Mouse (Mus musculus) CH12.LX (cell line): ENCODE measurements around the gene Ttyh2. TPM values are rescaled to one million over a fixed set of nuclear protein-coding genes. Genes with fewer than 3 reads are reported as not detected.

Experiments used
- DNase-seq: peaks from one replicate; pipeline ENCODE4 v3.0.0-alpha.2; 2013; ENCODE audit errors: extremely low read depth
- H3K27ac ChIP-seq: 2 replicates; pipeline ENCODE4 v1.5.1; 2012; ENCODE audit warnings: low read depth, mild to moderate bottlenecking, control low read depth, moderate library complexity; ENCODE audit not compliant: insufficient read depth
- H3K27me3 ChIP-seq: replicated peaks from 2 replicates; pipeline ENCODE3; 2012; ENCODE audit warnings: inconsistent platforms
- H3K36me3 ChIP-seq, 2 experiments: replicated peaks in 1 of 2; 2 replicates each; pipeline versions ENCODE3 to v1.6.1; 2012; ENCODE audit warnings: inconsistent platforms in 1 of 2, low read length in 1 of 2, mild to moderate bottlenecking in 1 of 2, mixed read lengths in 1 of 2, moderate library complexity in 1 of 2; ENCODE audit not compliant: control insufficient read depth in 1 of 2, insufficient read depth in 1 of 2
- H3K4me1 ChIP-seq, 2 experiments: 2 replicates each; pipeline ENCODE4 v1.6.1; 2012; ENCODE audit warnings: inconsistent platforms in 1 of 2, moderate library complexity in 1 of 2; ENCODE audit not compliant: insufficient read depth in 2 of 2, control insufficient read depth in 1 of 2
- H3K4me2 ChIP-seq: 2 replicates; pipeline ENCODE4 v1.6.1; 2012; ENCODE audit warnings: low read depth, mild to moderate bottlenecking, control low read depth; ENCODE audit not compliant: poor library complexity, insufficient read depth, severe bottlenecking
- H3K4me3 ChIP-seq, 3 experiments: fragments of 150-350 bp in 1 of 3; sonication (generic) in 1 of 3; replicated peaks in 1 of 3; 2 replicates each; pipeline versions ENCODE3 to v1.5.1; 2011 to 2012; ENCODE audit warnings: low read depth in 2 of 3, low read length in 2 of 3, mild to moderate bottlenecking in 2 of 3, moderate library complexity in 2 of 3, control low read depth in 1 of 3, improper control_type of control experiment in 1 of 3, inconsistent platforms in 1 of 3, mixed read lengths in 1 of 3; ENCODE audit not compliant: poor library complexity in 1 of 3
- H3K79me2 ChIP-seq: replicated peaks from 2 replicates; pipeline ENCODE4 v1.6.1; 2012; ENCODE audit warnings: mild to moderate bottlenecking, moderate library complexity; ENCODE audit not compliant: control insufficient read depth, poor library complexity, insufficient read depth, severe bottlenecking; ENCODE audit errors: extremely low read depth
- H3K9ac ChIP-seq: 2 replicates; pipeline ENCODE4 v1.6.1; 2012; ENCODE audit warnings: low read depth, mild to moderate bottlenecking, control low read depth, moderate library complexity; ENCODE audit not compliant: insufficient read depth
- H3K9me3 ChIP-seq: replicated peaks from 2 replicates; pipeline ENCODE3; 2012; ENCODE audit warnings: low read length, inconsistent platforms, mixed read lengths
- BHLHE40 ChIP-seq: IDR thresholded peaks from 2 replicates; pipeline ENCODE4 v1.6.1; 2011; ENCODE audit warnings: mild to moderate bottlenecking, low read depth, low read length, improper control_type of control experiment
- CHD2 ChIP-seq: IDR thresholded peaks from 2 replicates; pipeline ENCODE4 v1.6.1; 2011; ENCODE audit warnings: low read length, improper control_type of control experiment
- CTCF ChIP-seq, 2 experiments: IDR thresholded peaks in 1 of 2; conservative IDR thresholded peaks in 1 of 2; 2 replicates each; pipeline ENCODE4 v1.5.1; 2011 to 2012; ENCODE audit warnings: low read depth in 2 of 2, low read length in 2 of 2, improper control_type of control experiment in 1 of 2, inconsistent platforms in 1 of 2, mild to moderate bottlenecking in 1 of 2, moderate library complexity in 1 of 2
- ETS1 ChIP-seq: conservative IDR thresholded peaks from 2 replicates; pipeline ENCODE4 v1.6.1; 2012; ENCODE audit warnings: low read depth, mild to moderate bottlenecking, inconsistent platforms, low read length, improper control_type of control experiment, moderate library complexity
- MAFK ChIP-seq: IDR thresholded peaks from 2 replicates; pipeline ENCODE4 v1.6.1; 2011; ENCODE audit warnings: low read length, improper control_type of control experiment; ENCODE audit not compliant: insufficient replicate concordance
- MAX ChIP-seq: IDR thresholded peaks from 2 replicates; pipeline ENCODE4 v1.6.1; 2011; ENCODE audit warnings: low read length, improper control_type of control experiment
- MAZ ChIP-seq: IDR thresholded peaks from 2 replicates; pipeline ENCODE4 v1.6.1; 2012; ENCODE audit warnings: low read depth, mild to moderate bottlenecking, inconsistent platforms, low read length, improper control_type of control experiment, moderate library complexity
- MEF2A ChIP-seq: IDR thresholded peaks from 2 replicates; pipeline ENCODE4 v1.6.1; 2014; ENCODE audit warnings: low read depth, mild to moderate bottlenecking, inconsistent platforms, low read length, improper control_type of control experiment, borderline replicate concordance
- MXI1 ChIP-seq: IDR thresholded peaks from 2 replicates; pipeline ENCODE4 v1.6.1; 2011; ENCODE audit warnings: mild to moderate bottlenecking, low read depth, low read length, improper control_type of control experiment
- POLR2A ChIP-seq: IDR thresholded peaks from 2 replicates; pipeline ENCODE4 v1.6.1; 2011; ENCODE audit warnings: low read depth, mild to moderate bottlenecking, improper control_type of control experiment, low read length
- RAD21 ChIP-seq: IDR thresholded peaks from 2 replicates; pipeline ENCODE4 v1.6.1; 2011; ENCODE audit warnings: low read depth, mild to moderate bottlenecking, low read length, improper control_type of control experiment, moderate library complexity
- SIN3A ChIP-seq: IDR thresholded peaks from 2 replicates; pipeline ENCODE4 v1.6.1; 2012; ENCODE audit warnings: low read length, improper control_type of control experiment, inconsistent platforms
- UBTF ChIP-seq: IDR thresholded peaks from 2 replicates; pipeline ENCODE4 v1.6.1; 2012; ENCODE audit warnings: low read depth, mild to moderate bottlenecking, inconsistent platforms, low read length, improper control_type of control experiment, moderate library complexity
- ZKSCAN1 ChIP-seq: IDR thresholded peaks from 2 replicates; pipeline ENCODE4 v1.6.1; 2012; ENCODE audit warnings: low read depth, inconsistent platforms, low read length, improper control_type of control experiment, borderline replicate concordance
- ZMIZ1 ChIP-seq: IDR thresholded peaks from 2 replicates; pipeline ENCODE4 v1.6.1; 2012; ENCODE audit warnings: low read depth, mild to moderate bottlenecking, inconsistent platforms, low read length, improper control_type of control experiment
- ZNF384 ChIP-seq: IDR thresholded peaks from 2 replicates; pipeline ENCODE4 v1.6.1; 2012; ENCODE audit warnings: low read depth, low read length, improper control_type of control experiment, inconsistent platforms
- dilution Hi-C: fragments of 300-500 bp; cut with MboI; formaldehyde crosslinking; loops from 2 replicates; pipeline ENCODE4 v1.14.3; 2020; ENCODE audit warnings: low sequenced_read_pairs; ENCODE audit not compliant: extremely low pct_unique_long_range_greater_than_20kb, extremely low pct_ligation_motif_present
- in situ Hi-C: fragments of 300-500 bp; cut with MboI; formaldehyde crosslinking; loops from 3 replicates; pipeline ENCODE4 v1.14.3; 2019; ENCODE audit warnings: low sequenced_read_pairs, low pct_ligation_motif_present, low pct_unique_long_range_greater_than_20kb, mixed read lengths
- polyA plus RNA-seq: library from polyadenylated mRNA; unstranded; fragments of >175 nt; gene quantifications from 2 replicates; pipeline ENCODE4 v1.2.1, GENCODE M21; 2012; ENCODE audit warnings: low read depth; ENCODE audit not compliant: insufficient read length
- total RNA-seq, 2 experiments: library from RNA; depleted of rRNA; stranded (reverse); fragments of 300-350 nt in 1 of 2; fragments of >200 nt in 1 of 2; gene quantifications; 2 replicates each; pipeline ENCODE4 v1.2.3; 2012 to 2014

Ttyh2 gene
- total and polyA plus RNA-seq, 3 experiments = 0.82 to 2.4 (median 1.4) TPM

DNA sequence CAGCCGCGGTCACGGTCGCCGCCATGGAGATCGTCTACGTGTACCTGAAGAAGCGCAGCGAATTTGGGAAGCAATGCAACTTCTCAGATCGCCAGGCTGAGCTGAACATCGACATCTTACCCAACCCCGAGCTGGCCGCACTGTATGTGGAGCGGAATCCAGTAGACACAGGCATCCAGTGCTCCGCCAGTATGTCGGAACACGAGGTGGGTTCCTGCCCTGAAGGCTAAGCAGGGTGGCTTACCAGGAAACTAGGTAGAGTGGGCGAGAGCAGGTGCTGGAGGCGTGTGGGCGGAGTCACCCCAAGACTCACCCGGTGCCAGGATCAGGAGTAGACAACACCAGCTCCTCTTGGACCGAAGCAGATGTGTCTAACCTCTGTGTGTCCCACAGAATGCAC, 57.7 kb downstream of the Ttyh2 start:
- H3K27me3 ChIP-seq = peaks cover 25% of the 10 kb centered on the region
- H3K9me3 ChIP-seq = peaks cover 4% of the 10 kb centered on the region
- H3K27ac ChIP-seq = no peak overlapping the region
- in situ Hi-C loops = loop anchor here (5.0 kb wide), 1 partner anchor 61 kb away; no protein-coding TSS in a partner anchor
- H3K9ac ChIP-seq = no peak overlapping the region
- TF ChIP-seq MAX (no peak), MXI1 (no peak), ZKSCAN1 (no peak), UBTF (no peak), CHD2 (no peak), ETS1 (no peak), BHLHE40 (no peak), SIN3A (no peak), ZMIZ1 (no peak), MAFK (no peak), POLR2A (no peak), MEF2A (no peak)
- TF ChIP-seq, all 38 proteins: peak for 0
- dilution Hi-C loops = no loop called here
- no peak overlapping the region for H3K4me2 ChIP-seq
- no peaks in the 10 kb centered on the region for H3K79me2 ChIP-seq
- H3K4me1 ChIP-seq = peaks cover 0 to 5% of the 10 kb centered on the region in 2 experiments; a peak in 1 of 4 replicates
- no peaks in the 10 kb centered on the region for H3K36me3 ChIP-seq
- DNase-seq = no peak
- no peak overlapping the region for H3K4me3 ChIP-seq

DNA sequence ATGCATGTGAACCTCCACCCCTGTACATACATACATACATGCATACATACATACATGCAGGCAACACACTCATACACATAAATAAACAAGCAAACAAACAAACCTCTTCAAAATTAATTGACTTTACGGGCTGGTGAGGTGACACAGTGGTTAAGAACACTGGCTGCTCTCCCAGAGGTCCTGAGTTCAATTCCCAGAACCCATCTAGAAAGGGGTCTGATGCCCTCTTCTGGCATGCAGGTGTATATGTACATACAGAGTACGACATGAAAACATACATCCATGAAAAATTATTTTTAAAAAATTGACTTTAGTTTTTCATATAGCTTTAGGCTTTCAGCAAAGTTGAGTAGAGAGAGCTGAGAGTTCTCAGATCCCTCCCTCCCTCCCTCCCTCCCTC, 60.9 kb downstream of the Ttyh2 start:
- dilution Hi-C loops (no loop called here), in situ Hi-C loops (loop anchor here (5.0 kb wide), 1 partner anchor 141 kb away; no protein-coding TSS in a partner anchor)
- Histone ChIP-seq H3K27me3 (peaks cover 22% of the 10 kb centered on the region), H3K27ac (no peak overlapping the region), H3K9ac (no peak overlapping the region), H3K4me3 (no peak overlapping the region), H3K4me1 (peaks cover 11 to 14% of the 10 kb centered on the region in 2 experiments), H3K36me3 (no peaks in the 10 kb centered on the region), H3K79me2 (no peaks in the 10 kb centered on the region), H3K4me2 (no peak overlapping the region), H3K9me3 (no peaks in the 10 kb centered on the region)
- no peak for DNase-seq
- TF ChIP-seq CTCF (conservative IDR thresholded peaks at IDR 0.05 in 1 of 2, IDR thresholded peaks at IDR 0.05 in 1 of 2; ENCODE audit: low read depth in 2 of 2, low read length in 2 of 2) = peak in 1 of 2 experiments; percentile 36; a peak in 2 of 4 replicates
- no peak for TF ChIP-seq ZNF384
- TF ChIP-seq MAZ = no peak
- TF ChIP-seq RAD21 = peak; percentile 36
